Mouse (Mus musculus) forebrain, embryonic 14.5 days (tissue): ENCODE results near the gene Unc93a2. TPM values are rescaled to one million over a fixed set of nuclear protein-coding genes. Genes with fewer than 3 reads are reported as not detected.
"Not testable (repeated sequence)": the region's sequence is repeated elsewhere in the genome, so short reads cannot be mapped to it uniquely, and the experiment has no call there.

Experiments
- ATAC-seq: fragments of 200-750 bp; cut with Nextera tagmentation; 2 replicates; pipeline ENCODE4 v1.8.0; 2017; ENCODE audit warnings: mild to moderate bottlenecking, moderate library complexity
- DNase-seq: peaks from one replicate; pipeline ENCODE4 v3.0.0-alpha.2; 2015; ENCODE audit warnings: low spot score
- H3K27ac ChIP-seq: fragments of 300-500 bp; sonication (generic); 2 replicates; pipeline ENCODE4 v1.5.1; 2014; ENCODE audit warnings: low read depth, mild to moderate bottlenecking, control low read depth, low read length, moderate library complexity
- H3K27me3 ChIP-seq: fragments of 300-500 bp; sonication (generic); replicated peaks from 2 replicates; pipeline ENCODE4 v1.6.1; 2014; ENCODE audit warnings: low read length, control low read depth, mixed read lengths; ENCODE audit not compliant: control insufficient read depth, insufficient read depth
- H3K36me3 ChIP-seq: fragments of 300-500 bp; sonication (generic); 2 replicates; pipeline ENCODE4 v1.6.1; 2014; ENCODE audit warnings: low read length, control low read depth; ENCODE audit not compliant: control insufficient read depth, insufficient read depth
- H3K4me1 ChIP-seq: fragments of 300-500 bp; sonication (generic); 2 replicates; pipeline ENCODE4 v1.6.1; 2014; ENCODE audit warnings: antibody characterized with exemption, low read length, control low read depth; ENCODE audit not compliant: control insufficient read depth, insufficient read depth
- H3K4me2 ChIP-seq: fragments of 300-500 bp; sonication (generic); 2 replicates; pipeline ENCODE4 v1.6.1; 2014; ENCODE audit warnings: mild to moderate bottlenecking, control low read depth, low read length
- H3K4me3 ChIP-seq: fragments of 300-500 bp; sonication (generic); 2 replicates; pipeline ENCODE4 v1.5.1; 2014; ENCODE audit warnings: low read depth, low read length, control low read depth
- H3K9ac ChIP-seq: fragments of 300-500 bp; sonication (generic); 2 replicates; pipeline ENCODE4 v1.6.1; 2014; ENCODE audit warnings: mild to moderate bottlenecking, low read length, control low read depth, moderate library complexity
- H3K9me3 ChIP-seq: fragments of 300-500 bp; sonication (generic); replicated peaks from 2 replicates; pipeline ENCODE4 v1.6.1; 2016; ENCODE audit warnings: low read length, control low read depth, mixed read lengths; ENCODE audit not compliant: control insufficient read depth
- WGBS: fragments of 180-500 bp; shearing (Covaris S2); extraction: QIAGEN DNeasy Blood & Tissue Kit; methylation state at CpG from one replicate; pipeline ENCODE4 v1.1.7; 2014; 5-methylcytosine and 5-hydroxymethylcytosine counted together
- polyA plus RNA-seq: library from polyadenylated mRNA; unstranded; fragments of >200 nt; fragmentation: Nextera tagmentation; extraction: Ambion mirVana; gene quantifications from 2 replicates; pipeline ENCODE4 v1.2.1, GENCODE M21; 2014

Unc93a2 gene
- polyA plus RNA-seq, 1 experiment from 2014 or later = not detected

- not testable (repeated sequence) for ATAC-seq, H3K9ac ChIP-seq, DNase-seq, H3K4me1 ChIP-seq, H3K4me2 ChIP-seq, H3K4me3 ChIP-seq, H3K27me3 ChIP-seq, H3K36me3 ChIP-seq, H3K27ac ChIP-seq, H3K9me3 ChIP-seq
- 22% methylated on average over 2 of the region's 3 CpGs for WGBS
Measured at GRCm38 (mm10) chr17:7377907-7378306, 7.4 kb downstream of the Unc93a2 start.

- H3K27ac ChIP-seq, H3K4me3 ChIP-seq, ATAC-seq, H3K9ac ChIP-seq, H3K27me3 ChIP-seq, H3K9me3 ChIP-seq, H3K4me1 ChIP-seq, DNase-seq, H3K4me2 ChIP-seq, H3K36me3 ChIP-seq: not testable (repeated sequence)
- no CpG with 5 or more reads among the region's 3 CpGs for WGBS
Measured at GRCm38 (mm10) chr17:7376951-7377700, 8.1 kb downstream of the Unc93a2 start.

DNA sequence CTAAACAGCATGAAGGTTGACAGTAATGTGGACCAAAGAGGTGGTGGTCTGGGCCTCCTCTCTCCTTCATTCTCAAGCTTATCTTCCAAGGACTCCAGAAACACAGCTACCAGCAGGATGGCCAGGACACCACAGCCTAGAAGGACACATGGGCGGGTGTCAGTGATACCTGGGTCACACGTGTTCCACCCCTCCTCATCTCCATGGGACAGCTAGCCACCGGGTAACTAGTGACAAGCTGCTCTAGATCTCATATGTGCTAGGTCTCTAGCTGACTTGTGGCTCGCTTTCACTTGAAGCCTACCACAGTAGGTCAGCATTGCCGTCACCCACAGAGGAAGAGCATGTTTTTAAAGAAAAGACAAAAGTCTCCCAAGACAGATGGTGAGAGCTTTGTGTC, 13.4 kb downstream of the Unc93a2 start, which contains the start of gene Gm49630:
Gm49630 (minus strand) TSS at position 101 of the 400 bp plus-strand sequence.
- not testable (repeated sequence) for DNase-seq, ATAC-seq, H3K9me3 ChIP-seq, H3K4me2 ChIP-seq, H3K27ac ChIP-seq, H3K4me3 ChIP-seq, H3K27me3 ChIP-seq, H3K9ac ChIP-seq, H3K36me3 ChIP-seq, H3K4me1 ChIP-seq
- WGBS = 89% methylated on average over 2 of the region's 5 CpGs

GRCm38 (mm10) chr17:7369401-7369800, 15.9 kb downstream of the Unc93a2 start:
- ATAC-seq = not testable (repeated sequence)
- 83% methylated on average over 4 of the region's 6 CpGs for WGBS

DNA sequence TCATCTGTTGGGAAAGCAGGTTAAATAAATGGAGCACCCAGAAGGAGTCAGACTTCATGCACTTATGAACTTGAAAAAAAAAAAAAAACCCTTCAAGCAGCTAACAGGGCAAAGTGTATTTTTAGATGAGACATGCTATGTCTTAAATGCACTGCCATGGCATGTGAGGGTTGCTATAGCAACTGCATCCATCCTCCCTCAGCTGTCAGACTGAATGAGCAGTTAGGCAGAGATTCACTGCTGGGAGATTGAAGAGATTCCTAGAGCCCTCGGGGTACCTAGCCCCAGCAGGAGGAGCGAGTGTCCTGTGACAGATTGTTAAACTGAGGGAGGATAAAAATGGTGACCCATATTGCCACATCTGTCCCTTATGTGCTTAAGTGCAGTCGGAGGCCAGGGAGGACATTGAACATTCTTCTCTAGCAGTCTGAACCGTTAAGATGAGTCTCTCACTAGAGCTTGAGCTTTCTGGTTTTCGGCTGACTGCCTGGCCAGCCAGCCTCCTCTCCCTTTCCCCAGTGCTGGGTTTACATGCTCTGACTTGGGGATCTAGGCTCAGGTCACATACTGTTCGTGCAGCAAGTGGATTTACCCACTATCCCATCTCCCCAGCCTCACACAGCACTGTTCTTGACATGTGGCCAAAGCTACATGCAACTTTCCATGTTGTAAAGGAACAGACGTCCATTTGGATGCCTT, 18.4 kb downstream of the Unc93a2 start:
- ATAC-seq (peak; percentile 89), DNase-seq (peak; percentile 54)
- not testable (repeated sequence) for H3K9ac ChIP-seq, H3K4me3 ChIP-seq, H3K27ac ChIP-seq, H3K27me3 ChIP-seq, H3K9me3 ChIP-seq, H3K36me3 ChIP-seq, H3K4me1 ChIP-seq, H3K4me2 ChIP-seq
- 35% methylated on average over 4 of the region's 7 CpGs for WGBS

More at GRCm38 (mm10) chr17:7369401-7369800, 15.9 kb downstream of the Unc93a2 start:
- H3K27ac ChIP-seq, H3K36me3 ChIP-seq, DNase-seq, H3K9ac ChIP-seq, H3K9me3 ChIP-seq, H3K27me3 ChIP-seq, H3K4me3 ChIP-seq, H3K4me2 ChIP-seq, H3K4me1 ChIP-seq: not testable (repeated sequence)

DNA sequence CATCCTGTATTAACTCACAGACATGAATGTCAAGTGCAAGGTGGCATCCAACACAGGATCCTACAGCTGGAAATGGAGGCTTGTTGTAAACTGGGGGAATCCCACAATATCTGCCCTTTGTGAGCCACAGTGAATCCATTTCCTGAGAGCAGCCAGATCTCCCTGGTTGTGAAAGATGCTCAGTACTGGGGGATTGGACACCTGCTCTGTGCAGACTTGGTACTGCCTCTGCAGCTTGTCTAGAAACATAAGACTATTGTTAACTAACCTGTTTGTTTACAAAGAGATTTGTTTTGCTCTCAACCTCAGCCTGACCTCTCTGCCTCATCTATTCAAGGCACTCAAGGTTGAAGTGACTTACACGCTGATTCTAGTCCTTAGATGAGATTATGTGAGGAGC, 19.0 kb downstream of the Unc93a2 start:
- no CpG with 5 or more reads among the region's 1 CpGs for WGBS
- H3K9ac ChIP-seq, H3K4me3 ChIP-seq, H3K4me1 ChIP-seq, DNase-seq, H3K27me3 ChIP-seq, H3K36me3 ChIP-seq, H3K9me3 ChIP-seq, H3K4me2 ChIP-seq: not testable (repeated sequence)
- ATAC-seq = peak; percentile 8; the same call in 1 of the 2 replicates
- peak overlapping the region; percentile 36; the same call in 1 of the 2 replicates for H3K27ac ChIP-seq

GRCm38 (mm10) chr17:7365615-7366014, 19.6 kb downstream of the Unc93a2 start:
- not testable (repeated sequence) for H3K9me3 ChIP-seq, ATAC-seq, H3K36me3 ChIP-seq, H3K4me1 ChIP-seq, H3K27ac ChIP-seq, H3K4me3 ChIP-seq, H3K4me2 ChIP-seq, H3K27me3 ChIP-seq, H3K9ac ChIP-seq, DNase-seq
- no CpG with 5 or more reads among the region's 3 CpGs for WGBS

DNA sequence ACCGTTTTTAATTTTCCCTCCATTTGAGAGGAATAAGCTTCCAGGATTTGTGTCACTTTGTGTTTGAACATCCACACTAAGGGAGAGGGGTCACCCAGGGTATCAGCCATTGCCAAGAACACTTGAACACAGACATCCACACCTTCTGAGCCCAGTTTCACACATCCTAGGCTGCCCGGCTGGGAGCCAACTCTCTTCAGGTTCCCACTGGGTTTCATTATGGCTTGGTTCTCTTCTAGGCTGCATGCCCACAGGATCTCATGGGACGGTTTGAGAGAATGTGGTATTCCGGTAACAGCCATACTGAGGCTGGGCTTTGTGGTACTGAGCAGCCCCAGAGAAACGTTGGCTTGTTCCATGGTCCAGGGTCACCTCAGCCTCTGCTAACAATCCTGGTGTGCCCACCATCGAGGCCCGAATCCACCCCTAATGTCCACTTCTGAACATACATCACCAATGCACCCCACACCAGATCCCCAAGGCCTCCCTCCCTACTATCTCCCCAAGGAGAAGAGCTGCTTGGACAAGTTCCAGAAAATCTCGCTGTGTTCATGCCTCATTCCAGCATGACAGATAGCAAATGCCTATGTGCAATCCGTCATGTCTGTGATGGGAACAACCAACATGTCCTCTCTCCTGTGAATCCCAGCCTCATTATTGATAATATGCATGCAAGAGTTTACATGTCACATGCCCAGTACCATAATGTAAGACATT, 24.4 kb downstream of the Unc93a2 start:
- 73% methylated on average over 9 of the region's 9 CpGs for WGBS
- not testable (repeated sequence) for H3K4me3 ChIP-seq, H3K9me3 ChIP-seq, H3K27ac ChIP-seq, H3K36me3 ChIP-seq, H3K4me2 ChIP-seq, H3K9ac ChIP-seq, H3K27me3 ChIP-seq, H3K4me1 ChIP-seq
- DNase-seq = peak; percentile 19
- ATAC-seq = peak; percentile 44; the same call in 1 of the 2 replicates
